Comparison of ENCODE assay signal across 8 mouse cellular contexts in the genomic region with DNA sequence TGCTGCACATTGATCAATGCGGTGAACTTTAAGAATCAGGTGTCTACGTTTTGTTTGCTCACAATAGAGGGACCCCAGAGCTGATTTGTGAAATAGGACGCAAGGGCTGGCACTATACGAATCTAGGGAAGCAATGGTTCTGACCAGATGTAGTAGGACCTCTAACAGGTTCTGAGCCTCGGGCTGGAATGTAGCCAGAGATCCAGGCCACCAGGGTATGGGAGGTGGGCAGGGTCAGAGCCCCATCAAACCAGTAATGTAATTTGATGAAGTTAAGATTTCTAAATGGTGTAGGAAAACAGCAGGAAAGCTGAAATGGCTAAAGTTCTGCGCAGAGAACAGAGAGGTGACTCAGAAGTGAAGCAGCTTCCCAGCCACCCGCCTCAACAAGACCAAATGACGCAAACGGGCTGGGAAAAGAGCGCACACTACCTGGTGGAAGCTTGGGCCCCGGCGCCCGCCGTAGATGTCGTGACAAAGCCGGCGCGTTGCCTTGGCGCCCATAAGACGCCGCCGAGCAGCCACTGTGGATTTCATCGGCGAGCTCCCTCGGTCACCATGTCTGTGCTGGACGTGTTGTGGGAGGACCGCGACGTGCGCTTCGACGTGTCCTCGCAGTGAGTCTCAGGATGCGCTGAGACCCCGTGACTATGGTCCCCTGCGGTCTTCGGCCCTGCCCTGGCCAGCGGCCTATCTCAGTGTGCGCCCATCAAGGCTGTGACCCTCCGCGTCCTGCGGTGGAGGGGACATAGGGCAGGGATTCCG. TPM values are rescaled to one million over a fixed set of nuclear protein-coding genes. Genes with fewer than 3 reads are reported as not detected.
A peak's percentile ranks its signal among the peaks of the same experiment; 100 is the strongest.
DNase-seq lines count a peak whose midpoint lies in the region; ATAC-seq and TF ChIP-seq lines count a peak whose summit lies in the region.

A gene (plus strand): TSS at position 446 of the 765 bp plus-strand sequence.

- peak; percentile 97 for ATAC-seq in frontal cortex, adult (ENCODE audit: low TSS enrichment)
- peak; percentile 94 for ATAC-seq in hindbrain, embryonic 11.5 days (ENCODE audit: low FRiP score)

- TF ChIP-seq CTCF in cerebellum, adult 2 months (IDR thresholded peaks at IDR 0.05; ENCODE audit: borderline replicate concordance, insufficient read depth, low read depth, low read length), result no peak

- H3K9me3 ChIP-seq in hindbrain, embryonic 11.5 days (ENCODE audit: control insufficient read depth, low read length), result no peaks in the 10 kb centered on the region

- H3K4me3 ChIP-seq in cerebellum, adult 2 months (replicated peaks; ENCODE audit: insufficient read depth, low read depth, low read length), result peak within 1 kb of the TSS; percentile 94
- peak within 1 kb of the TSS; percentile 75 for H3K4me3 ChIP-seq in hindbrain, embryonic 11.5 days (ENCODE audit: low read depth, low read length)

- WGBS in cerebellum, adult 2 months, result 3% methylated on average over 43 of the region's 43 CpGs
- WGBS in hindbrain, embryonic 11.5 days, result 3% methylated on average over 43 of the region's 43 CpGs

- no peaks in the 10 kb centered on the region for H3K4me1 ChIP-seq in cerebellum, adult 2 months (ENCODE audit: control insufficient read depth, insufficient read depth, low read length)
- H3K4me1 ChIP-seq in hindbrain, embryonic 11.5 days (replicated peaks; ENCODE audit: control insufficient read depth, insufficient read depth, low read length), result no peaks in the 10 kb centered on the region

- no peaks in the 10 kb centered on the region for H3K27me3 ChIP-seq in cerebellum, adult 2 months (ENCODE audit: control insufficient read depth, insufficient read depth, low read length)
- no peaks in the 10 kb centered on the region for H3K27me3 ChIP-seq in hindbrain, embryonic 11.5 days (ENCODE audit: control insufficient read depth, insufficient read depth, low read length)

- H3K4me2 ChIP-seq in hindbrain, embryonic 11.5 days (replicated peaks; ENCODE audit: low read depth, low read length), result peak within 1 kb of the TSS; percentile 76

- TF ChIP-seq POLR2A in cerebellum, adult 2 months (IDR thresholded peaks at IDR 0.05; ENCODE audit: borderline replicate concordance, insufficient read depth, low read length), result peak; percentile 75; the same call in 1 of the 2 replicates

- DNase-seq in MEL-GATA-1-ER (ENCODE audit: extremely low read depth, low read depth), result peak; percentile 75
- DNase-seq in cerebellum, adult 2 months, result peak; percentile 95
- DNase-seq in hindbrain, embryonic 11.5 days (ENCODE audit: low spot score), result peak; percentile 92
- peak; percentile 87 to 94 for DNase-seq in layer of hippocampus, postnatal 14 days (ENCODE audit: low spot score in 2 of 2)
- DNase-seq in lung, postnatal 14 days, result peak; percentile 89
- DNase-seq in retina, adult 2 months (ENCODE audit: low read depth, low spot score), result peak; percentile 81
- peak; percentile 67 to 75 for DNase-seq in thymus, postnatal 36 days

- no peak within 1 kb of the TSS for H3K27ac ChIP-seq in cerebellum, adult 2 months (ENCODE audit: insufficient read depth, low read length)
- H3K27ac ChIP-seq in hindbrain, embryonic 11.5 days (ENCODE audit: low read depth, low read length), result no peak within 1 kb of the TSS

- peak within 1 kb of the TSS; percentile 72 for H3K9ac ChIP-seq in hindbrain, embryonic 11.5 days (ENCODE audit: low read depth, low read length)

- H3K36me3 ChIP-seq in hindbrain, embryonic 11.5 days (ENCODE audit: control insufficient read depth, insufficient read depth, low read length), result no peaks in the 10 kb centered on the region

RNA-seq across cellular contexts. Expression of the gene that starts here (rescaled TPM):
- polyA plus RNA-seq in cerebellum, adult 2 months (2012; rRNA removed), result 21.3 and 23.2 TPM in 2 replicates
- polyA plus RNA-seq in hindbrain, embryonic 11.5 days (2014; fragmentation: Nextera tagmentation; extraction: Ambion mirVana), result 20.2 and 21.9 TPM in 2 replicates
- 10 to 100 TPM; 23.7 to 29.8 TPM for total RNA-seq in layer of hippocampus, postnatal 14 days (2021)
